Mouse (Mus musculus) thymus, adult 2 months (tissue): ENCODE measurements around the gene Vipr2.

Experiments
- CTCF ChIP-seq: fragments of 200-500 bp; IDR thresholded peaks from 2 replicates; pipeline ENCODE4 v1.5.1; 2012; ENCODE audit warnings: mild to moderate bottlenecking, control low read depth, low read length, moderate library complexity, borderline replicate concordance; ENCODE audit not compliant: control insufficient read depth, poor library complexity, insufficient read depth; ENCODE audit errors: extremely low read depth
- POLR2A ChIP-seq: fragments of 200-500 bp; IDR thresholded peaks from 2 replicates; pipeline ENCODE4 v1.6.1; 2012; ENCODE audit warnings: mild to moderate bottlenecking, low read length, control low read depth, moderate library complexity; ENCODE audit not compliant: control insufficient read depth, poor library complexity, insufficient read depth; ENCODE audit errors: extremely low read depth

DNA sequence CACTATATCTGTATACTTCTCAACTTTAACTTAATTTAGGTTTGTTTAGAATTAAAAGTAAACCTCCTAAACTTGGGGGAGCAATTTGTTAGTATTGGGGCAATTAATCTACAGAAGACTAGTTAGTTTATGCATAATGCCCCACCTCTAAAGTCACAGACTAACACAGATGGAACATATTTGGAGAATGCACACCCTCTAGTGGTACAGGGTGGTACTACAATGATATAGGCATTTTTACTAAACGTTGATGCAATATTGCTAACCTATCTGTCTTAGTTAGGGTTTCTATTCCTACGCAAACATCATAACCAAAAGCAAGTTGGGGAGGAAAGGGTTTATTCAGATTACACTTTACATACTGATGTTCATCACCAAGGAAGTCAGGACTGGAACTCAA is 49.4 kb upstream of the Vipr2 start:
- no peak for TF ChIP-seq CTCF
- TF ChIP-seq POLR2A: no peak
